Mouse (Mus musculus): ENCODE data around the gene Mlc1. TPM values are rescaled to one million over a fixed set of nuclear protein-coding genes. Genes with fewer than 3 reads are reported as not detected.

Mlc1 gene
- total RNA-seq (2015; ENCODE audit: low replicate concordance) = not detected in 2 replicates
- not detected in 2 replicates for total RNA-seq (2017; ENCODE audit: low replicate concordance)

GRCm38 (mm10) chr15:88978281-88979137 lies at the start of gene Mlc1:
Gene Mlc1 (minus strand): TSS chr15:88979007.
- ATAC-seq (replicated peaks; ENCODE audit: low FRiP score, poor library complexity, severe bottlenecking) = no peak

- no peak for ATAC-seq (replicated peaks; ENCODE audit: low FRiP score, poor library complexity, severe bottlenecking)
Observed at GRCm38 (mm10) chr15:89020492-89020891, 41.7 kb upstream of the Mlc1 start.

GRCm38 (mm10) chr15:89020085-89020484 lies 41.3 kb upstream of the Mlc1 start:
- ATAC-seq (replicated peaks; ENCODE audit: low FRiP score, poor library complexity, severe bottlenecking) = no peak

GRCm38 (mm10) chr15:89016722-89017121 lies 37.9 kb upstream of the Mlc1 start:
- ATAC-seq (replicated peaks; ENCODE audit: low FRiP score, poor library complexity, severe bottlenecking) = no peak

GRCm38 (mm10) chr15:89007781-89008180 lies 29.0 kb upstream of the Mlc1 start:
- ATAC-seq (replicated peaks; ENCODE audit: low FRiP score, poor library complexity, severe bottlenecking) = no peak

GRCm38 (mm10) chr15:89007002-89007401 lies 28.2 kb upstream of the Mlc1 start:
- ATAC-seq (replicated peaks; ENCODE audit: low FRiP score, poor library complexity, severe bottlenecking) = no peak

GRCm38 (mm10) chr15:89001245-89001644 lies 22.4 kb upstream of the Mlc1 start:
- no peak for ATAC-seq (replicated peaks; ENCODE audit: low FRiP score, poor library complexity, severe bottlenecking)

GRCm38 (mm10) chr15:89000367-89000766 lies 21.6 kb upstream of the Mlc1 start:
- no peak for ATAC-seq (replicated peaks; ENCODE audit: low FRiP score, poor library complexity, severe bottlenecking)

GRCm38 (mm10) chr15:88999124-88999523 lies 20.3 kb upstream of the Mlc1 start:
- no peak for ATAC-seq (replicated peaks; ENCODE audit: low FRiP score, poor library complexity, severe bottlenecking)

GRCm38 (mm10) chr15:88998636-88999035 lies 19.8 kb upstream of the Mlc1 start:
- no peak for ATAC-seq (replicated peaks; ENCODE audit: low FRiP score, poor library complexity, severe bottlenecking)

GRCm38 (mm10) chr15:88989236-88989635 lies 10.4 kb upstream of the Mlc1 start:
- no peak for ATAC-seq (replicated peaks; ENCODE audit: low FRiP score, poor library complexity, severe bottlenecking)

- no peak for ATAC-seq (replicated peaks; ENCODE audit: low FRiP score, poor library complexity, severe bottlenecking)
Observed at GRCm38 (mm10) chr15:88982534-88983079, 3.8 kb upstream of the Mlc1 start, which contains the start of gene Mov10l1. Gene Mov10l1 (plus strand): TSS chr15:88982909.

GRCm38 (mm10) chr15:88979138-88979446 lies 285 bp upstream of the Mlc1 start:
- no peak for ATAC-seq (replicated peaks; ENCODE audit: low FRiP score, poor library complexity, severe bottlenecking)

- no peak for ATAC-seq (replicated peaks; ENCODE audit: low FRiP score, poor library complexity, severe bottlenecking)
Observed at GRCm38 (mm10) chr15:88972300-88972699, 6.5 kb downstream of the Mlc1 start.

GRCm38 (mm10) chr15:88964070-88964578 lies 14.7 kb downstream of the Mlc1 start:
- no peak for ATAC-seq (replicated peaks; ENCODE audit: low FRiP score, poor library complexity, severe bottlenecking)

- ATAC-seq (replicated peaks; ENCODE audit: low FRiP score, poor library complexity, severe bottlenecking) = no peak
Observed at GRCm38 (mm10) chr15:88957522-88957921, 21.3 kb downstream of the Mlc1 start.

GRCm38 (mm10) chr15:88955342-88955741 lies 23.5 kb downstream of the Mlc1 start:
- no peak for ATAC-seq (replicated peaks; ENCODE audit: low FRiP score, poor library complexity, severe bottlenecking)

GRCm38 (mm10) chr15:88954368-88955072 lies 24.3 kb downstream of the Mlc1 start, which contains the start of gene Ttll8:
Gene Ttll8 (minus strand): TSS chr15:88954418.
- no peak for ATAC-seq (replicated peaks; ENCODE audit: low FRiP score, poor library complexity, severe bottlenecking)

- ATAC-seq (replicated peaks; ENCODE audit: low FRiP score, poor library complexity, severe bottlenecking) = no peak
Observed at GRCm38 (mm10) chr15:88951246-88951645, 27.6 kb downstream of the Mlc1 start.

- ATAC-seq (replicated peaks; ENCODE audit: low FRiP score, poor library complexity, severe bottlenecking) = no peak
Observed at GRCm38 (mm10) chr15:88946851-88947250, 32.0 kb downstream of the Mlc1 start.
